In genomic region chr2:29827709-29828024, GRCm38 (mm10) we compare ENCODE assay signal across 7 mouse cellular contexts. TPM values are rescaled to one million over a fixed set of nuclear protein-coding genes. Genes with fewer than 3 reads are reported as not detected.
DNase-seq lines count a peak whose midpoint lies in the region; ATAC-seq and TF ChIP-seq lines count a peak whose summit lies in the region.

No protein-coding gene starts in this region.

- no peak for TF ChIP-seq POLR2A in spleen, adult 2 months (IDR thresholded peaks at IDR 0.05; ENCODE audit: low read depth, low read length)

- TF ChIP-seq CTCF in spleen, adult 2 months (IDR thresholded peaks at IDR 0.05; ENCODE audit: extremely low read depth, insufficient read depth, insufficient read length, insufficient replicate concordance) = no peak

- peaks cover 7% of the 10 kb centered on the region; the same call in 1 of the 2 replicates for H3K4me1 ChIP-seq in spleen, adult 2 months (ENCODE audit: control insufficient read depth, insufficient read depth, insufficient read length)
- peaks cover 21% of the 10 kb centered on the region for H3K4me1 ChIP-seq in forebrain, embryonic 13.5 days
- H3K4me1 ChIP-seq in liver, embryonic 13.5 days (replicated peaks) = peaks cover 21% of the 10 kb centered on the region
- peaks cover 12% of the 10 kb centered on the region for H3K4me1 ChIP-seq in stomach, embryonic 16.5 days (ENCODE audit: control insufficient read depth, insufficient read depth, low read length)

- H3K4me2 ChIP-seq in forebrain, embryonic 13.5 days = peak overlapping the region; percentile 92
- peak overlapping the region; percentile 89 for H3K4me2 ChIP-seq in liver, embryonic 13.5 days
- peak overlapping the region; percentile 89 for H3K4me2 ChIP-seq in stomach, embryonic 16.5 days (ENCODE audit: low read depth, low read length)

- peak overlapping the region; percentile 67 for H3K9ac ChIP-seq in forebrain, embryonic 13.5 days
- H3K9ac ChIP-seq in liver, embryonic 13.5 days = peak overlapping the region; percentile 83
- H3K9ac ChIP-seq in stomach, embryonic 16.5 days (ENCODE audit: low read length) = peak overlapping the region; percentile 86

- H3K27me3 ChIP-seq in spleen, adult 2 months (ENCODE audit: control insufficient read depth, insufficient read depth, low read length) = no peaks in the 10 kb centered on the region
- H3K27me3 ChIP-seq in forebrain, embryonic 13.5 days = peaks cover 3% of the 10 kb centered on the region; the same call in 1 of the 2 replicates
- H3K27me3 ChIP-seq in liver, embryonic 13.5 days = no peaks in the 10 kb centered on the region
- H3K27me3 ChIP-seq in stomach, embryonic 16.5 days (ENCODE audit: control insufficient read depth, insufficient read depth, low read length) = no peaks in the 10 kb centered on the region

- H3K4me3 ChIP-seq in spleen, adult 2 months (ENCODE audit: extremely low read depth, insufficient read depth, insufficient read length) = peak overlapping the region; percentile 75
- peak overlapping the region; percentile 69 for H3K4me3 ChIP-seq in forebrain, embryonic 13.5 days
- peak overlapping the region; percentile 83 for H3K4me3 ChIP-seq in liver, embryonic 13.5 days (replicated peaks)
- peak overlapping the region; percentile 98 for H3K4me3 ChIP-seq in stomach, embryonic 16.5 days (replicated peaks; ENCODE audit: low read length)

- DNase-seq in spleen, adult 2 months (ENCODE audit: low read depth in 1 of 2, low spot score in 2 of 2) = no peak
- DNase-seq in spleen, postnatal 14 days (ENCODE audit: low spot score in 2 of 2) = no peak
- no peak for DNase-seq in liver, embryonic 13.5 days
- DNase-seq in right cerebral cortex, adult 18-20 months = no peak
- DNase-seq in layer of hippocampus, postnatal 14 days (ENCODE audit: low spot score in 2 of 2) = no peak

- H3K36me3 ChIP-seq in spleen, adult 2 months (ENCODE audit: control insufficient read depth, insufficient read depth, low read length) = peaks cover 2% of the 10 kb centered on the region; the same call in 1 of the 2 replicates
- no peaks in the 10 kb centered on the region; the same call in 1 of the 2 replicates for H3K36me3 ChIP-seq in forebrain, embryonic 13.5 days (ENCODE audit: poor library complexity, severe bottlenecking)
- H3K36me3 ChIP-seq in liver, embryonic 13.5 days = peaks cover 10% of the 10 kb centered on the region
- no peaks in the 10 kb centered on the region for H3K36me3 ChIP-seq in stomach, embryonic 16.5 days (ENCODE audit: control insufficient read depth, insufficient read depth, low read length)

- WGBS in spleen, adult 2 months = 2% methylated on average over 12 of the region's 12 CpGs
- WGBS in forebrain, embryonic 13.5 days = 6% methylated on average over 12 of the region's 12 CpGs
- whole genome bisulfite sequencing in liver, embryonic 13.5 days (ENCODE audit: insufficient replicate concordance) = under 1% methylated on average over 12 of the region's 12 CpGs
- 3% methylated on average over 12 of the region's 12 CpGs for WGBS in stomach, embryonic 16.5 days

- H3K27ac ChIP-seq in spleen, adult 2 months (ENCODE audit: insufficient read depth, low read length) = peak overlapping the region; percentile 2; the same call in 1 of the 2 replicates
- no peak overlapping the region for H3K27ac ChIP-seq in forebrain, embryonic 13.5 days
- peak overlapping the region; percentile 73 for H3K27ac ChIP-seq in liver, embryonic 13.5 days
- H3K27ac ChIP-seq in stomach, embryonic 16.5 days (ENCODE audit: low read length) = peak overlapping the region; percentile 24; the same call in 1 of the 2 replicates

- no peak for ATAC-seq in forebrain, embryonic 13.5 days
- no peak; the same call in 1 of the 2 replicates for ATAC-seq in liver, embryonic 13.5 days (ENCODE audit: low read depth)
- ATAC-seq in stomach, embryonic 16.5 days (ENCODE audit: insufficient read depth, low FRiP score) = no peak

- no peaks in the 10 kb centered on the region for H3K9me3 ChIP-seq in forebrain, embryonic 13.5 days (replicated peaks)
- no peaks in the 10 kb centered on the region for H3K9me3 ChIP-seq in liver, embryonic 13.5 days (replicated peaks)
- H3K9me3 ChIP-seq in stomach, embryonic 16.5 days (replicated peaks; ENCODE audit: control insufficient read depth, low read length) = no peaks in the 10 kb centered on the region

RNA-seq across cellular contexts. Expression of gene Urm1, which starts 7.8 kb away (rescaled TPM):
- polyA plus RNA-seq in spleen, adult 2 months (2012; rRNA removed) = 31.9 and 37.4 TPM in 2 replicates
- polyA plus RNA-seq in forebrain, embryonic 13.5 days (2015; fragmentation: Nextera tagmentation; extraction: Ambion mirVana) = 18.7 and 20.1 TPM in 2 replicates
- polyA plus RNA-seq in liver, embryonic 13.5 days (2015; fragmentation: Nextera tagmentation; extraction: Ambion mirVana) = 9.9 and 11.4 TPM in 2 replicates
- 19.5 and 22.0 TPM in 2 replicates for polyA plus RNA-seq in stomach, embryonic 16.5 days (2015; fragmentation: Nextera tagmentation; extraction: Ambion mirVana)
- 10 to 100 TPM; 52.4 to 63.0 TPM for total RNA-seq in layer of hippocampus, postnatal 14 days (2021)

RNA-seq across cellular contexts. Expression of gene Slc27a4, which starts 25.2 kb away (rescaled TPM):
- 13.7 and 14.2 TPM in 2 replicates for polyA plus RNA-seq in spleen, adult 2 months (2012; rRNA removed)
- polyA plus RNA-seq in forebrain, embryonic 13.5 days (2015; fragmentation: Nextera tagmentation; extraction: Ambion mirVana) = 18.6 and 20.3 TPM in 2 replicates
- polyA plus RNA-seq in liver, embryonic 13.5 days (2015; fragmentation: Nextera tagmentation; extraction: Ambion mirVana) = 2.3 and 2.4 TPM in 2 replicates
- polyA plus RNA-seq in stomach, embryonic 16.5 days (2015; fragmentation: Nextera tagmentation; extraction: Ambion mirVana) = 22.0 and 23.6 TPM in 2 replicates
- total RNA-seq in layer of hippocampus, postnatal 14 days (2021) = 10 to 100 TPM; 88.9 to 89.8 TPM

RNA-seq across cellular contexts. Expression of gene Trub2, which starts 39.4 kb away (rescaled TPM):
- 25.5 and 29.3 TPM in 2 replicates for polyA plus RNA-seq in spleen, adult 2 months (2012; rRNA removed)
- 43.4 and 49.7 TPM in 2 replicates for polyA plus RNA-seq in forebrain, embryonic 13.5 days (2015; fragmentation: Nextera tagmentation; extraction: Ambion mirVana)
- polyA plus RNA-seq in liver, embryonic 13.5 days (2015; fragmentation: Nextera tagmentation; extraction: Ambion mirVana) = 16.2 and 19.1 TPM in 2 replicates
- 25.2 and 30.9 TPM in 2 replicates for polyA plus RNA-seq in stomach, embryonic 16.5 days (2015; fragmentation: Nextera tagmentation; extraction: Ambion mirVana)
- total RNA-seq in layer of hippocampus, postnatal 14 days (2021) = 10 to 100 TPM; 49.0 to 56.9 TPM

RNA-seq across cellular contexts. Expression of gene Coq4, which starts 40.4 kb away (rescaled TPM):
- 31.9 and 32.6 TPM in 2 replicates for polyA plus RNA-seq in spleen, adult 2 months (2012; rRNA removed)
- polyA plus RNA-seq in forebrain, embryonic 13.5 days (2015; fragmentation: Nextera tagmentation; extraction: Ambion mirVana) = 30.4 and 33.5 TPM in 2 replicates
- 15.2 and 15.6 TPM in 2 replicates for polyA plus RNA-seq in liver, embryonic 13.5 days (2015; fragmentation: Nextera tagmentation; extraction: Ambion mirVana)
- polyA plus RNA-seq in stomach, embryonic 16.5 days (2015; fragmentation: Nextera tagmentation; extraction: Ambion mirVana) = 34.5 and 34.6 TPM in 2 replicates
- 10 to 100 TPM; 27.2 to 30.7 TPM for total RNA-seq in layer of hippocampus, postnatal 14 days (2021)

RNA-seq across cellular contexts. Expression of gene Cercam, which starts 41.3 kb away (rescaled TPM):
- 8.4 and 11.7 TPM in 2 replicates for polyA plus RNA-seq in spleen, adult 2 months (2012; rRNA removed)
- polyA plus RNA-seq in forebrain, embryonic 13.5 days (2015; fragmentation: Nextera tagmentation; extraction: Ambion mirVana) = 5.8 and 7.7 TPM in 2 replicates
- polyA plus RNA-seq in liver, embryonic 13.5 days (2015; fragmentation: Nextera tagmentation; extraction: Ambion mirVana) = 31.1 and 39.0 TPM in 2 replicates
- 38.3 and 38.9 TPM in 2 replicates for polyA plus RNA-seq in stomach, embryonic 16.5 days (2015; fragmentation: Nextera tagmentation; extraction: Ambion mirVana)
- 10 to 100 TPM in 1 of 2 experiments, 1 to 10 TPM in 1; 8.0 to 12.2 TPM for total RNA-seq in layer of hippocampus, postnatal 14 days (2021)
